Mouse (Mus musculus): Measurements from ENCODE around the gene Ireb2. TPM values are rescaled to one million over a fixed set of nuclear protein-coding genes. Genes with fewer than 3 reads are reported as not detected.

Ireb2 gene
- 207 TPM for polyA plus RNA-seq (2014; fragmentation: Illumina TruSeq; extraction: RNeasy Lipid Tissue Mini Kit (QIAGEN cat#74804))

DNA sequence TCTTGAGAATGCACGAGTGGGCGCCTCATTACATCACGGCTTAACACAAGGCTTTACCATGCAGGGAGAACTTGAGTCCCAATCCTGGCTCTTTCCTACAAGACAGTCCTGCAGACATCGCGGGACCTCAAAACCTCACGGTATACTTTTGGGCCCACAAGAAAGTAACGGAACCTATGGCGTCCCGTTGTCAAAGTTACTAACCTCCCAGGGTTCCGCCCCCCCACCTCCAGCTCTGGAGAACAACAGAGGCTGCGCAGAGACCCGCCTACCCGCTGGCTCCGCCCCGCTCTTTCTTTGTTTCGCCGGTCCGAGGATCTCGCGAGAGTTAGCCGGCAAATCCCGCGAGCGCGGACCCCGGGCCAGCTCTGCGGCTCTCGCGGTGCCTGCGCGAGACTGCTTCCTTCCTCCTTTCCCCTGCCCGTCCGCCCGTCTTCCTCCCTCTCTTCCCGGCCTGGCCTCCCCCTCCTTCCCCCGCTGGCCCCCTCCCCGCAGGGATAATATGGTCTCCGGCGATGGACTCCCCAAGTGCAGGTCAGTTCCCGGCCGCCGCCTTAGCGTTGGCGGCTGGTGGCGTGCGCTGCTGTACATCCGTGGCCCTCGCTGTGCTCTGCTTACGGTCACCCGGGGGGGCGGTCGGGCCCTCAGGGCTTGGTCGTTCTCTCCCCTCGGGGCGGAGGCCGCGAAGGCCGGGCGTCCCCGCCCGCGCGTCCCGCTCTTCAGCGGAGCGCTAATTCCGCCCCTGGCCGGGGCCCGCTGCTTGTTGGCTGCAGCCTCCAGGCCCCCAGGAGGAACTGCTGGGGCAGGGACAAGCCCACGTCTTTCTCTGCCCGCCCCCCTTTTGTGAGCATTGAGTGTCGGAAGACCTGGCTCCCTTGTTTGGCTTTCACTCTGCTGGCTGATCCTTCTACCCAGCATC lies at the start of gene Ireb2:
Gene Ireb2, plus strand, starts transcription at position 427 of the 919 bp plus-strand sequence.

DNA sequence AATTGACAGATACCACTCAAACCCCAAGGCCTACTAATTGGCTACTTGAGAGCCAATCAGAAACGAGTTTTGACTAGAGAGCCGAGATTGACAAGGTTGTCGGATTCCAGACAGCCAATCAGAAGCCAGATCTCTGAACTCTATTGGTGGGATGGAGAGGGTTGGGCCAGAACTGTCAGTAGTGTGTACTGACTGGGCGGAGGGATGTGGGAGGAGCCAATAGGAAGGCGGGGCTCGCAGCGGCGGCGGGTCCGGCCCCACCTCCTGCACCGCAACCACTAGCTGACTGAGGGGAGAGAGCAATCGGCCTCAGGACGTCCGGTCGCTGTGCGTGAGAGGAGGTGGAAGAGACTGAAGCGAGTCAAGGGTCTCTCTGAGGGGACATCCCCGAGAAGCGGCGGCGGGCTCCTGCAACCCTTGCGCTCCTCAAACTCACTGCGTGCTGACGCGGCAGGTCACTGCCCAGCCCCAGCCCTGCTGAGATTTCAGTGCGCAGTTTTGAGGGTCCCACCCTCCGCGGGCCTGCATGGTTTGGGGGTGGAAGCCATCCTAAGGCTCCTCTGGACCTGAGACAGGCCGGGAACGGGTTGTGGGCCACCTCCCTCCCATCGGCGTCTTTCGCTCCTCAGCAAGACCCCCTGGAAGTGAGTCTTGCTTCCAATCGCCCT lies 53.6 kb downstream of the Ireb2 start, which contains the start of gene Hykk:
Gene Hykk, plus strand, starts transcription at position 274 of the 668 bp plus-strand sequence.

DNA sequence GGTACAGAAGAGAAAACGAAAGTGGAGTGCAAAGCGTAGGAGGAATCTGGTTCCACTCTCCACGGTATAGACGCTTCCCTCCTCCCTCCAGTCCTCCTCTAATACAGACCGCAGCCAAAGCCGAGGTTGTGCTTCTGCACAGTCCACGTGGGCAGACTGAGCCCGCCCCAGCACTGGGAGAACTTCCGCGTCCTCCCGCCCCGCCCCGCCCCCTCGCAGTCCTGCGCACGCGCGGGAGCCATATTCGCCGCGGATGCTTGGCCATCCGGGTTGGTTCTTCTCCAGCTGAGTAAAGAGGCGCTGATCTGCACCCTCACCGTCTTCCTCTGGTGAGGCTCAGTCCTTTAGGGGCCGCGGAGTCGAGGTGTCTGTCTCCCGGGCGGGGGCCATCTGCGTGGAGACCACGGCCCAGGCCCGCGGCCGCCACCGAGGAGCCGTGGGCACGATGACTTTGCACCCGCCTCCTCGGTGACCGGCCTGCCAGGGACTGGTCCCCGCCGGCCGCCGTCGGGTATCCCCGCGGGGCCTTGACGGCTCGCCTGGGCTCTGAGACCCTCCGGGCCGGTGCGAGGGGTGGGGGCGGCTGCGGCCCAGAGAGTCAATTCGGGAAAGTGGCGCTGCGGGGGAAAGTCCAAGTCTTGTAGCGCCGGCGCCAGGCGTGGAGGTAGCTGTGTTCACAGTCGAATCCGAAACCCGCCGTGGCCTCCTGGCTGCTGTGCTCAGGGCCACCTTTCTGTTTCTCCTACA lies 87.2 kb downstream of the Ireb2 start, which contains the start of the genes Psma4 and AY074887:
Gene Psma4, plus strand, starts transcription at position 216 of the 747 bp plus-strand sequence.
Gene AY074887, minus strand, starts transcription at position 424 of the 747 bp plus-strand sequence.

Other genes starting within 250 kb of the Ireb2 start
- gene Acsbg1, start 201.9 kb upstream of the Ireb2 start, polyA plus RNA-seq (2014; fragmentation: Illumina TruSeq; extraction: RNeasy Lipid Tissue Mini Kit (QIAGEN cat#74804)) = 58.3 TPM
- gene Dnaja4, start 164.9 kb upstream of the Ireb2 start, polyA plus RNA-seq (2014; fragmentation: Illumina TruSeq; extraction: RNeasy Lipid Tissue Mini Kit (QIAGEN cat#74804)) = 38.8 TPM
- gene Wdr61, start 129.3 kb upstream of the Ireb2 start, polyA plus RNA-seq (2014; fragmentation: Illumina TruSeq; extraction: RNeasy Lipid Tissue Mini Kit (QIAGEN cat#74804)) = 99.2 TPM
- gene Crabp1, start 99.0 kb upstream of the Ireb2 start, polyA plus RNA-seq (2014; fragmentation: Illumina TruSeq; extraction: RNeasy Lipid Tissue Mini Kit (QIAGEN cat#74804)) = not detected
- gene Hykk, start 53.5 kb downstream of the Ireb2 start, polyA plus RNA-seq (2014; fragmentation: Illumina TruSeq; extraction: RNeasy Lipid Tissue Mini Kit (QIAGEN cat#74804)) = 10.4 TPM
- gene Psma4, start 87.0 kb downstream of the Ireb2 start, polyA plus RNA-seq (2014; fragmentation: Illumina TruSeq; extraction: RNeasy Lipid Tissue Mini Kit (QIAGEN cat#74804)) = 509 TPM
- gene AY074887, start 87.2 kb downstream of the Ireb2 start, polyA plus RNA-seq (2014; fragmentation: Illumina TruSeq; extraction: RNeasy Lipid Tissue Mini Kit (QIAGEN cat#74804)) = not detected
- not detected for gene Chrna5, start 117.1 kb downstream of the Ireb2 start, polyA plus RNA-seq (2014; fragmentation: Illumina TruSeq; extraction: RNeasy Lipid Tissue Mini Kit (QIAGEN cat#74804))
- not detected for gene Chrna3, start 162.8 kb downstream of the Ireb2 start, polyA plus RNA-seq (2014; fragmentation: Illumina TruSeq; extraction: RNeasy Lipid Tissue Mini Kit (QIAGEN cat#74804))
- not detected for gene Chrnb4, start 185.0 kb downstream of the Ireb2 start, polyA plus RNA-seq (2014; fragmentation: Illumina TruSeq; extraction: RNeasy Lipid Tissue Mini Kit (QIAGEN cat#74804))